Mouse (Mus musculus): ENCODE data around the gene Fbxo40.

Gene Fbxo40

GRCm38 (mm10) chr16:36989999-36990625, at the start of gene Fbxo40:
Gene Fbxo40, minus strand, starts transcription at chr16:36990467.
- DNase-seq (ENCODE audit: low spot score in 2 of 2), result peak; percentile 51 to 59

- no peak for DNase-seq (ENCODE audit: low spot score in 2 of 2)
Measured at GRCm38 (mm10) chr16:37034751-37035150, 44.5 kb upstream of the Fbxo40 start.

- no peak for DNase-seq (ENCODE audit: low spot score in 2 of 2)
Measured at GRCm38 (mm10) chr16:37031996-37032395, 41.7 kb upstream of the Fbxo40 start.

- DNase-seq (ENCODE audit: low spot score in 2 of 2), result no peak
Measured at GRCm38 (mm10) chr16:37027581-37027980, 37.3 kb upstream of the Fbxo40 start.

GRCm38 (mm10) chr16:37012336-37012735, 22.1 kb upstream of the Fbxo40 start:
- no peak for DNase-seq (ENCODE audit: low spot score in 2 of 2)

GRCm38 (mm10) chr16:37011922-37012289, 21.6 kb upstream of the Fbxo40 start:
- DNase-seq (ENCODE audit: low spot score in 2 of 2), result no peak

GRCm38 (mm10) chr16:37011061-37011921, 21.0 kb upstream of the Fbxo40 start, which contains the start of gene Polq:
Gene Polq, plus strand, starts transcription at chr16:37011786.
- DNase-seq (ENCODE audit: low spot score in 2 of 2), result peak; percentile 88 to 93

- peak; percentile 31 to 65 for DNase-seq (ENCODE audit: low spot score in 2 of 2)
Measured at GRCm38 (mm10) chr16:37010370-37010769, 20.1 kb upstream of the Fbxo40 start.

GRCm38 (mm10) chr16:37009262-37009661, 19.0 kb upstream of the Fbxo40 start:
- no peak for DNase-seq (ENCODE audit: low spot score in 2 of 2)

- no peak for DNase-seq (ENCODE audit: low spot score in 2 of 2)
Measured at GRCm38 (mm10) chr16:36999366-36999972, 9.2 kb upstream of the Fbxo40 start.

GRCm38 (mm10) chr16:36997650-36998049, 7.4 kb upstream of the Fbxo40 start:
- DNase-seq (ENCODE audit: low spot score in 2 of 2), result no peak

GRCm38 (mm10) chr16:36989493-36989892, 774 bp downstream of the Fbxo40 start:
- DNase-seq (ENCODE audit: low spot score in 2 of 2), result peak; percentile 37 to 58

- no peak for DNase-seq (ENCODE audit: low spot score in 2 of 2)
Measured at GRCm38 (mm10) chr16:36988066-36988465, 2.2 kb downstream of the Fbxo40 start.

GRCm38 (mm10) chr16:36987399-36987798, 2.9 kb downstream of the Fbxo40 start:
- DNase-seq (ENCODE audit: low spot score in 2 of 2), result no peak

GRCm38 (mm10) chr16:36985636-36986042, 4.6 kb downstream of the Fbxo40 start:
- peak; percentile 30 to 43 for DNase-seq (ENCODE audit: low spot score in 2 of 2)

GRCm38 (mm10) chr16:36983796-36984195, 6.5 kb downstream of the Fbxo40 start:
- DNase-seq (ENCODE audit: low spot score in 2 of 2), result no peak

GRCm38 (mm10) chr16:36979127-36979526, 11.1 kb downstream of the Fbxo40 start:
- no peak for DNase-seq (ENCODE audit: low spot score in 2 of 2)

GRCm38 (mm10) chr16:36963415-36963814, 26.9 kb downstream of the Fbxo40 start:
- DNase-seq (ENCODE audit: low spot score in 2 of 2), result no peak

- DNase-seq (ENCODE audit: low spot score in 2 of 2), result no peak
Measured at GRCm38 (mm10) chr16:36955106-36955505, 35.2 kb downstream of the Fbxo40 start.

- no peak for DNase-seq (ENCODE audit: low spot score in 2 of 2)
Measured at GRCm38 (mm10) chr16:36951029-36951428, 39.2 kb downstream of the Fbxo40 start.

- no peak for DNase-seq (ENCODE audit: low spot score in 2 of 2)
Measured at GRCm38 (mm10) chr16:36949614-36950336, 40.5 kb downstream of the Fbxo40 start.

- no peak for DNase-seq (ENCODE audit: low spot score in 2 of 2)
Measured at GRCm38 (mm10) chr16:36947646-36948197, 42.5 kb downstream of the Fbxo40 start.

Measured in heart, adult 9 months (tissue).